Mouse (Mus musculus) forebrain, embryonic 12.5 days (tissue): Measurements from ENCODE around the gene Jtb. TPM values are rescaled to one million over a fixed set of nuclear protein-coding genes. Genes with fewer than 3 reads are reported as not detected.
"Not testable (repeated sequence)": the region's sequence is repeated elsewhere in the genome, so short reads cannot be mapped to it uniquely, and the experiment has no call there.

Experiments
- ATAC-seq: fragments of 200-750 bp; cut with Nextera tagmentation; 2 replicates; pipeline ENCODE4 v1.8.0; 2017; ENCODE audit warnings: moderate TSS enrichment; ENCODE audit not compliant: low FRiP score
- H3K27ac ChIP-seq: fragments of 300-500 bp; sonication (generic); 2 replicates; pipeline ENCODE4 v1.5.1; 2016; ENCODE audit warnings: mild to moderate bottlenecking
- H3K27me3 ChIP-seq: fragments of 300-500 bp; sonication (generic); 2 replicates; pipeline ENCODE4 v1.6.1; 2016; ENCODE audit warnings: mild to moderate bottlenecking
- H3K36me3 ChIP-seq: fragments of 300-500 bp; sonication (generic); replicated peaks from 2 replicates; pipeline ENCODE4 v1.6.1; 2016; ENCODE audit warnings: mild to moderate bottlenecking
- H3K4me1 ChIP-seq: fragments of 300-500 bp; sonication (generic); 2 replicates; pipeline ENCODE4 v1.6.1; 2016
- H3K4me2 ChIP-seq: fragments of 300-500 bp; sonication (generic); 2 replicates; pipeline ENCODE4 v1.6.1; 2016; ENCODE audit warnings: mild to moderate bottlenecking, moderate library complexity
- H3K4me3 ChIP-seq: fragments of 300-500 bp; sonication (generic); replicated peaks from 2 replicates; pipeline ENCODE4 v1.5.1; 2016; ENCODE audit warnings: mild to moderate bottlenecking
- H3K9ac ChIP-seq: fragments of 300-500 bp; sonication (generic); 2 replicates; pipeline ENCODE4 v1.6.1; 2016; ENCODE audit warnings: mild to moderate bottlenecking
- H3K9me3 ChIP-seq: fragments of 300-500 bp; sonication (generic); 2 replicates; pipeline ENCODE4 v1.6.1; 2016
- WGBS: fragments of 180-500 bp; shearing (Covaris S2); methylation state at CpG from one replicate; pipeline ENCODE4 v1.1.7; 2016; 5-methylcytosine and 5-hydroxymethylcytosine counted together
- polyA plus RNA-seq: library from polyadenylated mRNA; unstranded; fragments of >200 nt; fragmentation: Nextera tagmentation; extraction: Ambion mirVana; gene quantifications from 2 replicates; pipeline ENCODE4 v1.2.1, GENCODE M21; 2016

The Jtb gene
- polyA plus RNA-seq, 1 experiment from 2014 or later: 100.0 TPM

- no peaks in the 10 kb centered on the region for H3K9me3 ChIP-seq
- no peak overlapping the region for H3K9ac ChIP-seq
- 87% methylated on average over 2 of the region's 2 CpGs for WGBS
- peaks cover 18% of the 10 kb centered on the region for H3K4me1 ChIP-seq
- H3K4me2 ChIP-seq: no peak overlapping the region
- H3K4me3 ChIP-seq: no peak overlapping the region
- H3K27ac ChIP-seq: no peak overlapping the region
- H3K36me3 ChIP-seq: peaks cover 3% of the 10 kb centered on the region; the same call in 1 of the 2 replicates
- H3K27me3 ChIP-seq: no peaks in the 10 kb centered on the region
- ATAC-seq: no peak
Observed at GRCm38 (mm10) chr3:90241251-90241650, 9.9 kb downstream of the Jtb start.

GRCm38 (mm10) chr3:90241669-90242358 is 10.4 kb downstream of the Jtb start:
- no peak for ATAC-seq
- H3K9me3 ChIP-seq: no peaks in the 10 kb centered on the region
- WGBS: 86% methylated on average over 10 of the region's 10 CpGs

GRCm38 (mm10) chr3:90242984-90243775 is 11.8 kb downstream of the Jtb start, which contains the start of gene Creb3l4:
Creb3l4 (minus strand) TSS chr3:90243512.
- ATAC-seq: peak; percentile 73
- Histone ChIP-seq H3K9ac (peak within 1 kb of the TSS; percentile 36; the same call in 1 of the 2 replicates), H3K36me3 (no peaks in the 10 kb centered on the region), H3K9me3 (no peaks in the 10 kb centered on the region), H3K4me2 (peak within 1 kb of the TSS; percentile 69), H3K4me3 (peak within 1 kb of the TSS; percentile 37), H3K27ac (peak within 1 kb of the TSS; percentile 84), H3K4me1 (peaks cover 21% of the 10 kb centered on the region), H3K27me3 (no peaks in the 10 kb centered on the region)
- 1% methylated on average over 19 of the region's 19 CpGs for WGBS

More at GRCm38 (mm10) chr3:90241669-90242358, 10.4 kb downstream of the Jtb start:
- Histone ChIP-seq H3K4me2 (no peak overlapping the region), H3K4me1 (peaks cover 18% of the 10 kb centered on the region), H3K4me3 (no peak overlapping the region), H3K27ac (no peak overlapping the region), H3K9ac (no peak overlapping the region), H3K27me3 (no peaks in the 10 kb centered on the region), H3K36me3 (no peaks in the 10 kb centered on the region)

GRCm38 (mm10) chr3:90245406-90245805 is 14.0 kb downstream of the Jtb start:
- Histone ChIP-seq H3K36me3 (peaks cover 7% of the 10 kb centered on the region), H3K4me3 (no peak overlapping the region), H3K9ac (no peak overlapping the region), H3K4me1 (peaks cover 34% of the 10 kb centered on the region), H3K27me3 (no peaks in the 10 kb centered on the region), H3K4me2 (no peak overlapping the region), H3K9me3 (no peaks in the 10 kb centered on the region), H3K27ac (no peak overlapping the region)
- 72% methylated on average over 2 of the region's 2 CpGs for WGBS
- ATAC-seq: no peak

GRCm38 (mm10) chr3:90247630-90247959 is 16.2 kb downstream of the Jtb start:
- H3K4me3 ChIP-seq: peak overlapping the region; percentile 66
- H3K27ac ChIP-seq: peak overlapping the region; percentile 90
- 0 out of 2 replicates have a peak, but pooled peaks have one; percentile 31 for ATAC-seq
- H3K4me1 ChIP-seq: peaks cover 30% of the 10 kb centered on the region
- peak overlapping the region; percentile 81 for H3K9ac ChIP-seq
- 1% methylated on average over 3 of the region's 3 CpGs for WGBS
- no peaks in the 10 kb centered on the region for H3K27me3 ChIP-seq
- no peaks in the 10 kb centered on the region for H3K9me3 ChIP-seq
- H3K4me2 ChIP-seq: peak overlapping the region; percentile 75
- H3K36me3 ChIP-seq: peaks cover 22% of the 10 kb centered on the region

- no peaks in the 10 kb centered on the region for H3K27me3 ChIP-seq
- peak within 1 kb of the TSS; percentile 81 for H3K9ac ChIP-seq
- peaks cover 25% of the 10 kb centered on the region for H3K4me1 ChIP-seq
- peaks cover 22% of the 10 kb centered on the region for H3K36me3 ChIP-seq
- under 1% methylated on average over 44 of the region's 44 CpGs for WGBS
- H3K4me2 ChIP-seq: peak within 1 kb of the TSS; percentile 75
- ATAC-seq: peak; percentile 96
- no peaks in the 10 kb centered on the region for H3K9me3 ChIP-seq
- peak within 1 kb of the TSS; percentile 90 for H3K27ac ChIP-seq
- H3K4me3 ChIP-seq: peak within 1 kb of the TSS; percentile 66
Observed at GRCm38 (mm10) chr3:90247960-90248745, 16.8 kb downstream of the Jtb start, which contains the start of gene Slc39a1. Slc39a1 (plus strand) TSS chr3:90248172.

GRCm38 (mm10) chr3:90248746-90249100 is 17.3 kb downstream of the Jtb start:
- Histone ChIP-seq H3K4me3 (peak overlapping the region; percentile 66), H3K36me3 (peaks cover 22% of the 10 kb centered on the region), H3K27me3 (no peaks in the 10 kb centered on the region), H3K27ac (peak overlapping the region; percentile 90), H3K4me2 (peak overlapping the region; percentile 75), H3K4me1 (peaks cover 22% of the 10 kb centered on the region), H3K9ac (peak overlapping the region; percentile 81), H3K9me3 (no peaks in the 10 kb centered on the region)
- no peak for ATAC-seq
- WGBS: 4% methylated on average over 10 of the region's 10 CpGs

GRCm38 (mm10) chr3:90250791-90251190 is 19.4 kb downstream of the Jtb start:
- Histone ChIP-seq H3K9me3 (no peaks in the 10 kb centered on the region), H3K4me1 (peaks cover 30% of the 10 kb centered on the region), H3K9ac (no peak overlapping the region), H3K27ac (no peak overlapping the region), H3K4me2 (no peak overlapping the region), H3K27me3 (no peaks in the 10 kb centered on the region), H3K4me3 (no peak overlapping the region), H3K36me3 (peaks cover 22% of the 10 kb centered on the region)
- no peak for ATAC-seq
- 85% methylated on average over 6 of the region's 6 CpGs for WGBS

- 90% methylated on average over 10 of the region's 12 CpGs for WGBS
- peaks cover 32% of the 10 kb centered on the region for H3K4me1 ChIP-seq
- H3K9me3 ChIP-seq: not testable (repeated sequence)
Observed at GRCm38 (mm10) chr3:90251731-90252226, 20.4 kb downstream of the Jtb start.

GRCm38 (mm10) chr3:90252659-90253058 is 21.3 kb downstream of the Jtb start:
- peaks cover 32% of the 10 kb centered on the region for H3K36me3 ChIP-seq

More at GRCm38 (mm10) chr3:90251731-90252226, 20.4 kb downstream of the Jtb start:
- H3K27me3 ChIP-seq, H3K9ac ChIP-seq, H3K27ac ChIP-seq, ATAC-seq, H3K4me3 ChIP-seq, H3K4me2 ChIP-seq: not testable (repeated sequence)
- H3K36me3 ChIP-seq: peaks cover 25% of the 10 kb centered on the region

GRCm38 (mm10) chr3:90253174-90253573 is 21.8 kb downstream of the Jtb start:
- Histone ChIP-seq H3K4me1 (peaks cover 28% of the 10 kb centered on the region), H3K36me3 (peaks cover 38% of the 10 kb centered on the region), H3K4me2 (peak overlapping the region; percentile 86), H3K4me3 (peak overlapping the region; percentile 87; the same call in 1 of the 2 replicates)
- H3K27me3 ChIP-seq, H3K9ac ChIP-seq, H3K27ac ChIP-seq, H3K9me3 ChIP-seq: not testable (repeated sequence)
- WGBS: 90% methylated on average over 1 of the region's 1 CpGs
- ATAC-seq: peak; percentile 18

More at GRCm38 (mm10) chr3:90252659-90253058, 21.3 kb downstream of the Jtb start:
- H3K27ac ChIP-seq, H3K27me3 ChIP-seq, H3K4me3 ChIP-seq, H3K9ac ChIP-seq, ATAC-seq, H3K9me3 ChIP-seq, H3K4me2 ChIP-seq: not testable (repeated sequence)
- H3K4me1 ChIP-seq: peaks cover 29% of the 10 kb centered on the region
- WGBS: 92% methylated on average over 2 of the region's 2 CpGs
